Mouse (Mus musculus): ENCODE measurements around the gene Srek1. TPM values are rescaled to one million over a fixed set of nuclear protein-coding genes. Genes with fewer than 3 reads are reported as not detected.
A peak's percentile ranks its signal among the peaks of the same experiment; 100 is the strongest.

Gene Srek1
- polyA plus RNA-seq, 1 experiment from 2014 or later = 35.1 TPM

- DNase-seq (ENCODE audit: low spot score) = no peak
- H3K36me3 ChIP-seq (ENCODE audit: insufficient read depth, low read length) = no peaks in the 10 kb centered on the region
- ATAC-seq = no peak
- H3K4me2 ChIP-seq (replicated peaks; ENCODE audit: low read depth, low read length) = peak overlapping the region; percentile 53
- H3K9me3 ChIP-seq (ENCODE audit: low read length) = no peaks in the 10 kb centered on the region
- TF ChIP-seq CTCF (IDR thresholded peaks at IDR 0.05) = no peak
- TF ChIP-seq EP300 (IDR thresholded peaks at IDR 0.05) = no peak
- no peaks in the 10 kb centered on the region for H3K27me3 ChIP-seq (replicated peaks; ENCODE audit: insufficient read depth, low read length)
- peak overlapping the region; percentile 76; the same call in 1 of the 2 replicates for H3K4me3 ChIP-seq (ENCODE audit: low read depth, low read length)
- H3K4me1 ChIP-seq (ENCODE audit: insufficient read depth, low read depth, low read length) = peaks cover 10% of the 10 kb centered on the region
- no peak overlapping the region for H3K9ac ChIP-seq (replicated peaks; ENCODE audit: low read depth)
- 23% methylated on average over 5 of the region's 5 CpGs for WGBS
- no peak overlapping the region for H3K27ac ChIP-seq (ENCODE audit: low read length)
Observed at GRCm38 (mm10) chr13:103772917-103773316, 1.5 kb downstream of the Srek1 start.

GRCm38 (mm10) chr13:103770821-103771220 is 3.6 kb downstream of the Srek1 start:
- TF ChIP-seq CTCF (IDR thresholded peaks at IDR 0.05) (no peak), EP300 (IDR thresholded peaks at IDR 0.05) (no peak)
- Histone ChIP-seq H3K36me3 (ENCODE audit: insufficient read depth, low read length) (no peaks in the 10 kb centered on the region), H3K4me2 (replicated peaks; ENCODE audit: low read depth, low read length) (no peak overlapping the region), H3K27ac (ENCODE audit: low read length) (no peak overlapping the region), H3K9me3 (ENCODE audit: low read length) (no peaks in the 10 kb centered on the region), H3K27me3 (replicated peaks; ENCODE audit: insufficient read depth, low read length) (no peaks in the 10 kb centered on the region), H3K4me1 (ENCODE audit: insufficient read depth, low read depth, low read length) (peaks cover 10% of the 10 kb centered on the region), H3K4me3 (ENCODE audit: low read depth, low read length) (no peak overlapping the region), H3K9ac (replicated peaks; ENCODE audit: low read depth) (no peak overlapping the region)
- DNase-seq (ENCODE audit: low spot score) = no peak
- no peak for ATAC-seq

GRCm38 (mm10) chr13:103767935-103768334 is 6.5 kb downstream of the Srek1 start:
- no peak for ATAC-seq

GRCm38 (mm10) chr13:103763640-103764039 is 10.8 kb downstream of the Srek1 start:
- Histone ChIP-seq H3K9ac (replicated peaks; ENCODE audit: low read depth) (no peak overlapping the region), H3K4me2 (replicated peaks; ENCODE audit: low read depth, low read length) (no peak overlapping the region), H3K36me3 (ENCODE audit: insufficient read depth, low read length) (peaks cover 12% of the 10 kb centered on the region; the same call in 1 of the 2 replicates), H3K4me3 (ENCODE audit: low read depth, low read length) (no peak overlapping the region), H3K4me1 (ENCODE audit: insufficient read depth, low read depth, low read length) (no peaks in the 10 kb centered on the region), H3K27ac (ENCODE audit: low read length) (no peak overlapping the region), H3K9me3 (ENCODE audit: low read length) (no peaks in the 10 kb centered on the region), H3K27me3 (replicated peaks; ENCODE audit: insufficient read depth, low read length) (no peaks in the 10 kb centered on the region)
- WGBS = 50% methylated on average over 1 of the region's 1 CpGs
- DNase-seq (ENCODE audit: low spot score) (no peak), ATAC-seq (no peak)
- no peak for TF ChIP-seq EP300 (IDR thresholded peaks at IDR 0.05)
- TF ChIP-seq CTCF (IDR thresholded peaks at IDR 0.05) = no peak

More at GRCm38 (mm10) chr13:103767935-103768334, 6.5 kb downstream of the Srek1 start:
- TF ChIP-seq CTCF (IDR thresholded peaks at IDR 0.05) (no peak), EP300 (IDR thresholded peaks at IDR 0.05) (no peak)
- Histone ChIP-seq H3K9me3 (ENCODE audit: low read length) (no peaks in the 10 kb centered on the region), H3K4me3 (ENCODE audit: low read depth, low read length) (no peak overlapping the region), H3K9ac (replicated peaks; ENCODE audit: low read depth) (no peak overlapping the region), H3K36me3 (ENCODE audit: insufficient read depth, low read length) (peaks cover 7% of the 10 kb centered on the region; the same call in 1 of the 2 replicates), H3K27me3 (replicated peaks; ENCODE audit: insufficient read depth, low read length) (no peaks in the 10 kb centered on the region), H3K27ac (ENCODE audit: low read length) (no peak overlapping the region), H3K4me1 (ENCODE audit: insufficient read depth, low read depth, low read length) (peaks cover 7% of the 10 kb centered on the region), H3K4me2 (replicated peaks; ENCODE audit: low read depth, low read length) (no peak overlapping the region)
- DNase-seq (ENCODE audit: low spot score) = no peak
- 46% methylated on average over 5 of the region's 5 CpGs for WGBS

- no peak overlapping the region for H3K27ac ChIP-seq (ENCODE audit: low read length)
- H3K4me1 ChIP-seq (ENCODE audit: insufficient read depth, low read depth, low read length) = no peaks in the 10 kb centered on the region
- WGBS = 89% methylated on average over 10 of the region's 10 CpGs
- peaks cover 18% of the 10 kb centered on the region; the same call in 1 of the 2 replicates for H3K36me3 ChIP-seq (ENCODE audit: insufficient read depth, low read length)
- no peak overlapping the region for H3K4me3 ChIP-seq (ENCODE audit: low read depth, low read length)
- ATAC-seq (no peak), DNase-seq (ENCODE audit: low spot score) (no peak)
- no peaks in the 10 kb centered on the region for H3K9me3 ChIP-seq (ENCODE audit: low read length)
- H3K4me2 ChIP-seq (replicated peaks; ENCODE audit: low read depth, low read length) = no peak overlapping the region
- H3K27me3 ChIP-seq (replicated peaks; ENCODE audit: insufficient read depth, low read length) = no peaks in the 10 kb centered on the region
- no peak for TF ChIP-seq CTCF (IDR thresholded peaks at IDR 0.05)
- TF ChIP-seq EP300 (IDR thresholded peaks at IDR 0.05) = no peak
- H3K9ac ChIP-seq (replicated peaks; ENCODE audit: low read depth) = no peak overlapping the region
Observed at GRCm38 (mm10) chr13:103761971-103762370, 12.4 kb downstream of the Srek1 start.

- Histone ChIP-seq H3K4me2 (replicated peaks; ENCODE audit: low read depth, low read length) (no peak overlapping the region), H3K9ac (replicated peaks; ENCODE audit: low read depth) (no peak overlapping the region), H3K9me3 (ENCODE audit: low read length) (no peaks in the 10 kb centered on the region), H3K27ac (ENCODE audit: low read length) (no peak overlapping the region), H3K27me3 (replicated peaks; ENCODE audit: insufficient read depth, low read length) (no peaks in the 10 kb centered on the region), H3K4me1 (ENCODE audit: insufficient read depth, low read depth, low read length) (no peaks in the 10 kb centered on the region), H3K36me3 (ENCODE audit: insufficient read depth, low read length) (peaks cover 23% of the 10 kb centered on the region; the same call in 1 of the 2 replicates), H3K4me3 (ENCODE audit: low read depth, low read length) (no peak overlapping the region)
- DNase-seq (ENCODE audit: low spot score) = peak; percentile 80
- 30% methylated on average over 3 of the region's 3 CpGs for whole genome bisulfite sequencing
- ATAC-seq = no peak
- TF ChIP-seq CTCF (IDR thresholded peaks at IDR 0.05) = peak; percentile 62
- no peak for TF ChIP-seq EP300 (IDR thresholded peaks at IDR 0.05)
Observed at GRCm38 (mm10) chr13:103751421-103751820, 23.0 kb downstream of the Srek1 start.

GRCm38 (mm10) chr13:103745688-103746087 is 28.7 kb downstream of the Srek1 start:
- ATAC-seq (no peak), DNase-seq (ENCODE audit: low spot score) (no peak)
- TF ChIP-seq EP300 (IDR thresholded peaks at IDR 0.05) = no peak
- no peak for TF ChIP-seq CTCF (IDR thresholded peaks at IDR 0.05)
- H3K9me3 ChIP-seq (ENCODE audit: low read length) = no peaks in the 10 kb centered on the region
- 99% methylated on average over 2 of the region's 2 CpGs for WGBS
- H3K27me3 ChIP-seq (replicated peaks; ENCODE audit: insufficient read depth, low read length) = no peaks in the 10 kb centered on the region
- no peak overlapping the region for H3K4me3 ChIP-seq (ENCODE audit: low read depth, low read length)
- H3K4me2 ChIP-seq (replicated peaks; ENCODE audit: low read depth, low read length) = no peak overlapping the region
- H3K4me1 ChIP-seq (ENCODE audit: insufficient read depth, low read depth, low read length) = no peaks in the 10 kb centered on the region
- H3K27ac ChIP-seq (ENCODE audit: low read length) = no peak overlapping the region
- H3K36me3 ChIP-seq (ENCODE audit: insufficient read depth, low read length) = peaks cover 35% of the 10 kb centered on the region
- H3K9ac ChIP-seq (replicated peaks; ENCODE audit: low read depth) = no peak overlapping the region
